Mouse (Mus musculus) CD4-positive, CD25-positive, alpha-beta regulatory T cell, adult 2 months (primary cell): ENCODE measurements around the gene Auh.

Experiments
- DNase-seq: peaks from one replicate; pipeline ENCODE4 v3.0.0-alpha.2; 2012; ENCODE audit warnings: low read depth, low spot score

Gene Auh

GRCm38 (mm10) chr13:52929209-52930171, at the start of gene Auh:
Gene Auh, minus strand, starts transcription at chr13:52929681.
- DNase-seq: peak; percentile 98

- DNase-seq: peak; percentile 49
Observed at GRCm38 (mm10) chr13:52978321-52978981, 49.0 kb upstream of the Auh start.

- no peak for DNase-seq
Observed at GRCm38 (mm10) chr13:52977757-52978156, 48.3 kb upstream of the Auh start.

- no peak for DNase-seq
Observed at GRCm38 (mm10) chr13:52977221-52977609, 47.7 kb upstream of the Auh start.

- peak; percentile 69 for DNase-seq
Observed at GRCm38 (mm10) chr13:52976510-52977220, 47.2 kb upstream of the Auh start.

- no peak for DNase-seq
Observed at GRCm38 (mm10) chr13:52976130-52976509, 46.6 kb upstream of the Auh start.

GRCm38 (mm10) chr13:52974676-52975075, 45.2 kb upstream of the Auh start:
- DNase-seq: no peak

- no peak for DNase-seq
Observed at GRCm38 (mm10) chr13:52973427-52973826, 43.9 kb upstream of the Auh start.

GRCm38 (mm10) chr13:52972626-52973025, 43.1 kb upstream of the Auh start:
- no peak for DNase-seq

GRCm38 (mm10) chr13:52970876-52971275, 41.4 kb upstream of the Auh start:
- no peak for DNase-seq

GRCm38 (mm10) chr13:52962922-52963321, 33.4 kb upstream of the Auh start:
- no peak for DNase-seq

- no peak for DNase-seq
Observed at GRCm38 (mm10) chr13:52962361-52962760, 32.9 kb upstream of the Auh start.

- DNase-seq: no peak
Observed at GRCm38 (mm10) chr13:52953779-52954553, 24.5 kb upstream of the Auh start.

- DNase-seq: no peak
Observed at GRCm38 (mm10) chr13:52949211-52949610, 19.7 kb upstream of the Auh start.

GRCm38 (mm10) chr13:52947545-52947944, 18.1 kb upstream of the Auh start:
- DNase-seq: no peak

- no peak for DNase-seq
Observed at GRCm38 (mm10) chr13:52945769-52946168, 16.3 kb upstream of the Auh start.

GRCm38 (mm10) chr13:52944116-52944515, 14.6 kb upstream of the Auh start:
- no peak for DNase-seq

GRCm38 (mm10) chr13:52942876-52943388, 13.5 kb upstream of the Auh start:
- no peak for DNase-seq

GRCm38 (mm10) chr13:52940956-52941355, 11.5 kb upstream of the Auh start:
- DNase-seq: no peak

GRCm38 (mm10) chr13:52930582-52930981, 1.1 kb upstream of the Auh start:
- no peak for DNase-seq

GRCm38 (mm10) chr13:52928392-52928791, 1.1 kb downstream of the Auh start:
- DNase-seq: no peak
